Mouse (Mus musculus): Measurements from ENCODE around the gene Slc37a3.

GRCm38 (mm10) chr6:39296474-39296873 is 81.0 kb downstream of the Slc37a3 start:
- TF ChIP-seq GATA1 (IDR thresholded peaks at IDR 0.05; ENCODE audit: borderline replicate concordance, low read length): no peak
- TF ChIP-seq FLI1 (IDR thresholded peaks at IDR 0.05; ENCODE audit: low read length): no peak
